Mouse (Mus musculus): ENCODE measurements at regions not wholly inside any gene's neighbourhood (a gene's known extent, or its start where the extent isn't known, plus 50 kb on each side); places are given as distances from the start of the nearest gene placed in this dataset.
A peak's percentile ranks its signal among the peaks of the same experiment; 100 is the strongest.
"Not testable (repeated sequence)": the region's sequence is repeated elsewhere in the genome, so short reads cannot be mapped to it uniquely, and the experiment has no call there.

GRCm38 (mm10) chr14:26319821-26320220 lies 62.1 kb downstream of the Duxbl3 start:
- DNase-seq (ENCODE audit: low read depth, low spot score) = not testable (repeated sequence)

- no peak for DNase-seq (ENCODE audit: low read depth, low spot score)
Observed at GRCm38 (mm10) chr14:26320736-26321135, 63.0 kb downstream of the Duxbl3 start.

GRCm38 (mm10) chr14:26328562-26328961 lies 70.8 kb downstream of the Duxbl3 start:
- DNase-seq (ENCODE audit: low read depth, low spot score) = no peak

- DNase-seq (ENCODE audit: low read depth, low spot score) = no peak
Observed at GRCm38 (mm10) chr14:26341111-26341510, 83.3 kb downstream of the Duxbl3 start.

- DNase-seq (ENCODE audit: low read depth, low spot score) = no peak
Observed at GRCm38 (mm10) chr14:26345227-26345626, 87.5 kb downstream of the Duxbl3 start.

GRCm38 (mm10) chr14:26347296-26347695 lies 89.5 kb downstream of the Duxbl3 start:
- DNase-seq (ENCODE audit: low read depth, low spot score) = no peak

- DNase-seq (ENCODE audit: low read depth, low spot score) = no peak
Observed at GRCm38 (mm10) chr14:26352927-26353326, 95.2 kb downstream of the Duxbl3 start.

GRCm38 (mm10) chr14:26357242-26357641 lies 99.5 kb downstream of the Duxbl3 start:
- DNase-seq (ENCODE audit: low read depth, low spot score) = peak; percentile 40

- no peak for DNase-seq (ENCODE audit: low read depth, low spot score)
Observed at GRCm38 (mm10) chr14:26357996-26358395, 100.2 kb downstream of the Duxbl3 start.

GRCm38 (mm10) chr14:26360071-26360470 lies 102.3 kb downstream of the Duxbl3 start:
- DNase-seq (ENCODE audit: low read depth, low spot score) = no peak

- no peak for DNase-seq (ENCODE audit: low read depth, low spot score)
Observed at GRCm38 (mm10) chr14:26361206-26361605, 103.4 kb downstream of the Duxbl3 start.

Measured in 3T3-L1 (cell line).